Mouse (Mus musculus) gastrocnemius, postnatal 36 days (tissue): Measurements from ENCODE around the gene Cntn2. TPM values are rescaled to one million over a fixed set of nuclear protein-coding genes. Genes with fewer than 3 reads are reported as not detected.

Source experiments
- DNase-seq, 2 experiments: peaks; one replicate each; pipeline ENCODE4 v3.0.0; 2022
- intact Hi-C: fragments of 180-260 bp; cut with DNase I; formaldehyde crosslinking; loops from one replicate; pipeline ENCODE4 v1.15.1; 2025
- total RNA-seq, 2 experiments: library from RNA; stranded (reverse); gene quantifications; 2 replicates each; pipeline ENCODE4 v1.2.3; 2021

Cntn2 gene
- total RNA-seq, 2 experiments from 2014 or later = not detected

- intact Hi-C loops = no loop called here
- DNase-seq = no peak
Observed at GRCm38 (mm10) chr1:132464651-132465050, 78.4 kb downstream of the Cntn2 start.

Other genes with a start within 250 kb of the Cntn2 start
- gene Klhdc8a, start 244.6 kb downstream of the Cntn2 start, total RNA-seq = under 1 TPM; 0.07 to 0.10 TPM
- gene Nuak2, start 227.1 kb downstream of the Cntn2 start, total RNA-seq = under 1 TPM; 0.59 to 0.99 TPM
- 10 to 100 TPM; 29.6 to 34.5 TPM for gene Tmcc2, start 152.0 kb downstream of the Cntn2 start, total RNA-seq
- 1 to 10 TPM; 8.9 to 9.2 TPM for gene Dstyk, start 125.7 kb downstream of the Cntn2 start, total RNA-seq
- 10 to 100 TPM; 14.2 to 20.0 TPM for gene Rbbp5, start 65.9 kb downstream of the Cntn2 start, total RNA-seq
- 1 to 10 TPM in 1 of 2 experiments, under 1 TPM in 1; 0.82 to 1.3 TPM for gene Tmem81, start 37.0 kb downstream of the Cntn2 start, total RNA-seq
- gene Nfasc, start 198.5 kb upstream of the Cntn2 start, total RNA-seq = under 1 TPM; 0.23 to 0.74 TPM